Mouse (Mus musculus) neural tube, embryonic 12.5 days (tissue): ENCODE measurements around the gene Serpinb12. TPM values are rescaled to one million over a fixed set of nuclear protein-coding genes. Genes with fewer than 3 reads are reported as not detected.

Experiments used
- ATAC-seq: fragments of 200-750 bp; cut with Nextera tagmentation; 2 replicates; pipeline ENCODE4 v1.8.0; 2017; ENCODE audit warnings: low read depth, mild to moderate bottlenecking, moderate TSS enrichment, moderate library complexity; ENCODE audit not compliant: low FRiP score
- H3K27ac ChIP-seq: fragments of 300-500 bp; sonication (generic); 2 replicates; pipeline ENCODE4 v1.5.1; 2016
- H3K27me3 ChIP-seq: fragments of 300-500 bp; sonication (generic); replicated peaks from 2 replicates; pipeline ENCODE4 v1.6.1; 2016; ENCODE audit warnings: mild to moderate bottlenecking
- H3K36me3 ChIP-seq: fragments of 300-500 bp; sonication (generic); 2 replicates; pipeline ENCODE4 v1.6.1; 2016; ENCODE audit warnings: mild to moderate bottlenecking
- H3K4me1 ChIP-seq: fragments of 300-500 bp; sonication (generic); 2 replicates; pipeline ENCODE4 v1.6.1; 2016
- H3K4me2 ChIP-seq: fragments of 300-500 bp; sonication (generic); replicated peaks from 2 replicates; pipeline ENCODE4 v1.6.1; 2016; ENCODE audit warnings: mild to moderate bottlenecking
- H3K4me3 ChIP-seq: fragments of 300-500 bp; sonication (generic); 2 replicates; pipeline ENCODE4 v1.5.1; 2016
- H3K9ac ChIP-seq: fragments of 300-500 bp; sonication (generic); 2 replicates; pipeline ENCODE4 v1.6.1; 2016; ENCODE audit warnings: mild to moderate bottlenecking
- H3K9me3 ChIP-seq: fragments of 300-500 bp; sonication (generic); 2 replicates; pipeline ENCODE4 v1.6.1; 2016; ENCODE audit warnings: mild to moderate bottlenecking
- WGBS: fragments of 180-500 bp; shearing (Covaris S2); methylation state at CpG from one replicate; pipeline ENCODE4 v1.1.7; 2016; 5-methylcytosine and 5-hydroxymethylcytosine counted together
- polyA plus RNA-seq: library from polyadenylated mRNA; unstranded; fragments of >200 nt; fragmentation: Nextera tagmentation; extraction: Ambion mirVana; gene quantifications from 2 replicates; pipeline ENCODE4 v1.2.1, GENCODE M21; 2016

Gene Serpinb12
- polyA plus RNA-seq, 1 experiment from 2014 or later = not detected

- Histone ChIP-seq H3K4me2 (no peak overlapping the region), H3K36me3 (no peaks in the 10 kb centered on the region), H3K9ac (no peak overlapping the region), H3K27me3 (no peaks in the 10 kb centered on the region), H3K4me3 (no peak overlapping the region), H3K4me1 (no peaks in the 10 kb centered on the region), H3K9me3 (no peaks in the 10 kb centered on the region), H3K27ac (no peak overlapping the region)
- ATAC-seq = no peak
- WGBS = 71% methylated on average over 3 of the region's 3 CpGs
These were observed 72.1 kb downstream of the Serpinb12 start for GRCm38 (mm10) chr1:107006316-107006715.

Other genes starting within 250 kb of the Serpinb12 start
- gene Bcl2, start 220.2 kb upstream of the Serpinb12 start, polyA plus RNA-seq = 10.4 and 11.5 TPM in 2 replicates
- gene Kdsr, start 174.7 kb upstream of the Serpinb12 start, polyA plus RNA-seq = 8.3 and 8.7 TPM in 2 replicates
- 76.7 and 77.4 TPM in 2 replicates for gene Vps4b, start 137.7 kb upstream of the Serpinb12 start, polyA plus RNA-seq
- gene Serpinb5, start 73.3 kb upstream of the Serpinb12 start, polyA plus RNA-seq = not detected in 2 replicates
- gene Serpinb13, start 46.5 kb downstream of the Serpinb12 start, polyA plus RNA-seq = not detected in 2 replicates
- gene Serpinb3a, start 117.9 kb downstream of the Serpinb12 start, polyA plus RNA-seq = not detected in 2 replicates
- gene Serpinb3d, start 149.1 kb downstream of the Serpinb12 start, polyA plus RNA-seq = not detected in 2 replicates